Mouse (Mus musculus) heart, postnatal 36 days (tissue): ENCODE results near the gene Colgalt2. TPM values are rescaled to one million over a fixed set of nuclear protein-coding genes. Genes with fewer than 3 reads are reported as not detected.

Experiments used
- DNase-seq, 2 experiments: peaks; one replicate each; pipeline ENCODE4 v3.0.0; 2021 to 2022
- intact Hi-C: fragments of 180-260 bp; cut with DNase I; formaldehyde crosslinking; loops from one replicate; pipeline ENCODE4 v1.15.1; 2025
- total RNA-seq, 2 experiments: library from RNA; stranded (reverse); gene quantifications; 2 replicates each; pipeline ENCODE4 v1.2.3; 2021

Colgalt2 gene
- total RNA-seq, 2 experiments from 2014 or later: 3.3 to 3.7 TPM

DNA sequence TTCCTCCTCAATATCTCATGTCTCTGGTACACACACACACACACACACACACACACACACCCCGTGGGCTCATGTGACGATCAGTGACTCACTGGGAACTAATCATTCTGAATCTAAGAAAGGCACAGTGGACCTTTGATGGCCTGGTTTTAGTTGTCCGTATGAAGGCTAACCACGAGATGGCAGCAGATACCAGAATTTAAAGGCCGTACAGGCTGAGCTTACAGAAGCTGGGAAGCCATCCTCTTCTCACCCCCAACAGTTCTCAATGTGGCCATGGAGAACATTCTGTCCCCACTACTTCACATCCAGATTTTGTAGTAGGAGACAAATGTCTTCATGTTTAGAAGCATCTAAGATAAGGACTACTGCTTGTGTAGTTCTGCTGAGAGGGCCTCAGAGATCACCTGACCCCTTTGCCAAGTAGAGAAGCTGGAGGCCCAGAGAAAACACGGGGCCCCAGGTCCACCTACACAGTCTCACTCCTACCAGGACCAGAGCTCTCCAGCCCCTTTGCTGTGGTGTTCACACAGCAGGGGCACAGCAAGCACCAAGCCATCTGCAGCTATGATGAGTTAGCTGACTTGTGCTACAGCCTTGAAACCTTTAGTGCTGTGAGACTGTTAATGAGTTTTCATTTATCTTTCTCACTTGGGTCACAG, 125.5 kb downstream of the Colgalt2 start:
- intact Hi-C loops: loop anchor here (1.0 to 5.0 kb wide), 4 partner anchors 158 to 377 kb away; partner anchors contain the start of genes Arpc5, Rgl1 and Smg7
- DNase-seq: peak; percentile 74 to 79

DNA sequence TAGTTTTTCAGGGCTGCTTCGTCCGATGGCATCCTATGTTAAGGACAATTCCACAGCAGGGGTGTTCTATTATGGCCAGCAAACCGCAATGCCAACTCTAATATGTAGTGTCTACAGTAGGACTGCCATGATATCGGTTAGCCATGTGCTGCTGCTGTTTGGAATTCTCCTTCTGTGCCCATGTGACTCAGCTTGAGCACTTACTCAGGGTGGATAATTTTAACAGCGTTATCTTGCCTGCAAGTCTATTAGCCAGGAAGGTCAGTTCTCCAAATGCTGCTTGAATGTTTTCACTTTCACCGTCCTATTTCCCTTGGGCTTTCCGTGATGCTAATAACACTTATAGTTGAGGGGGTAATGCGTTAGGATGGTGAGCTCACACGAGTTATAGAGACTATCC, 126.5 kb downstream of the Colgalt2 start:
- DNase-seq: no peak
- intact Hi-C loops: no loop called here

DNA sequence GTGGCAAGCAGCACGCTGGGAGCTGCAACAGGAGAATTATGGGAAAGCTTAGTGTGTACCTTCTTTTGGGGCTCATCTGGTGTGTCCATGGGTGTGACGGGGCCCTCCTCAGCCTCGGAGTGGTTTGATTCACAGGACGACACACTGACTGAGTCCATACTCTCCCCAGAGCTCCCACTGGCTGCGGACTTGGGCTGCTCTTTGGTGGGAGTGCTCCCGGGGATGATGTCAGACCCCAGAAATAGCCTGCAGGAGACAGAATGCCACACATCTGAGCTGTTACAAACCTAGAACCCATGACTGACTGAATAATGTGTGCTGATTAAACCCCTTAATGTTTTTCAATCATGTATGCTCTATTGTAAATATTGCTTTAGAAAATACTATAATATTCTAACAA, 128.6 kb downstream of the Colgalt2 start:
- no peak for DNase-seq
- intact Hi-C loops: no loop called here

DNA sequence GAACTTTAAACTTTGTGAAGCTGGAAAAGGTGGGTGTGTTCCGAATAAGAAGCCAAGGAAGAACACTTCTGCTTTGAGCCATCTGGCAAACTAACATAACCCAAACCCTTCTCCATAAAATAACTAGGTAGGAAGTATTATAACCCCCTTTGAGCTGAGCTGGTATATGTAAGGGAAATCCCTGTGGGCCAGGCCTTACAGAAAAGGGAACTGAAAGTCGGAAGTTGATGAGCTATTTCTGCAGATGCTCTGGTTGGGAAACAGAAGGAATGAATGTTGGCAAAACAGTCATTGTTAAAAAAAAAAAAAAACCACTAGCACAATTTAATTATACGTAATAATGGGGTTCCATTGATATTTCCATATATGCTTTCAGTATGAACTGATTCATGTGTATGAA, 129.1 kb downstream of the Colgalt2 start:
- DNase-seq: no peak
- intact Hi-C loops: no loop called here

DNA sequence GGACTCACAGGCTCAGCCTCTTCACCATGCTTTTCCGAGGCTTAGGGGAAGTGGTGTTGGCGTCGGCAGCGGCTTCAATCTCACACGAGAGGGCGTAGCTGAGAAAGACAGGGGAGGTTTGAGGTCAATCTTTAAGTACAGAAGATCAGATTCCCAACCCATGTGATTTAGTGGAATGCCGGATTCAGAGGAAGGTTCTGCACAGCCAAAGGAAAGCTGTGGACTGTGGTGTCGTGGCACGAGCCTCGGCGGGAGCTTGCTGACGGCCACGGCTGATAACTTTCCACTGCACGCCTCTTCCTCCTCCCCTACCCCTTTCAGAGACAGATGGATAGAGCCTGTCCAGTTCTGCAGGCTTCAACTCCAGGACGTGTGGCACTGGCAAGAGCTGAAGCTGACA, 131.9 kb downstream of the Colgalt2 start:
- peak; percentile 27 to 51 for DNase-seq
- intact Hi-C loops: loop anchor here (2.0 kb wide), 1 partner anchor 93 kb away; no protein-coding TSS in a partner anchor

DNA sequence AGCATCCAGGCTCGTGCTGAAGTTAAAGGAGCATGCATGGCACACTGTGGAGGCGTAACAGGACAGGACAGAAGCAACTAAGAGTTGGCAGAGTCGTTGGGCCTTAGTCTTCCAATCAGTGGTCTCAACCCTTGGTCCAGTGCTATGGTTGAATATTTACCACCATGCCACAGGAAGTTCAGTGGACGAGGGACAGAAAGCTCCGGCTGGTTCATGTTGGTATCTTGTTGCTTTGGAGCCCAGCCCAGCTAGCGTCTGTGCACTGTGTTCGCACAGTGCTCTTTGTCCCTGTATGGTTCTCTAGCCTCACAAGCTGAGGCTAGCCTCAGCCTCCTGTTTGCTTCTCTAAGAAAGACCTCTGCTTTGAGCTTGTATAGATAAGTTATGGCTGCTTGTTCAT, 134.9 kb downstream of the Colgalt2 start:
- no peak for DNase-seq
- intact Hi-C loops: no loop called here

DNA sequence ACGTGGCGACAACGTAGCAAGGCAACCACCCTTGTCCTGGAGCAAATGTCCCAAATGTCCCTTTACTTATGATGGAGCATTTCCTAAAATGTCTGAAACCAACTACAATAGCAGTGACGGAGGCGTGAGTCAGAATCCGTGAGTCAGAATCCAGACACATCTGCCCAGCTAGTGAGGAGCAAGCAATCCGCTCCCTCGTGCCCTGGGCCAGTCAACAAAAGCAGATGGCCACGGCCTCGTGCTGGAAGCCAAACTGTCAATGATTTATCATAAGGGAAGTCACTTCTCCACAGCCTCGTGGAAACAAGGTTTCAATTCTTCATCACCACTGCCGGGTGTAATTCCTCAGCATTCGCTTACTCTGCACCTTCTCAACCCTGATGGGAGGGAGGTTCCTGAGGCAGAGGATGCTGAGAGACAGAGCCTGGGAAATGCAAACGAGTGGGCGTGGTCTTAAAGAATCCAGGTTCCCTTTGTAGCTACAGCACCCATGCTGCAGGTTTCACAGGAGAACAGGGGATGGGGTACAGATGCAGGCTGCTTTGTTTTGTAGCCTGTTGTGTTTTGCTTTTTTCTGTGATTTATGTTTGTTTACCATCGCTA, 136.9 kb downstream of the Colgalt2 start:
- no peak for DNase-seq
- intact Hi-C loops: no loop called here

DNA sequence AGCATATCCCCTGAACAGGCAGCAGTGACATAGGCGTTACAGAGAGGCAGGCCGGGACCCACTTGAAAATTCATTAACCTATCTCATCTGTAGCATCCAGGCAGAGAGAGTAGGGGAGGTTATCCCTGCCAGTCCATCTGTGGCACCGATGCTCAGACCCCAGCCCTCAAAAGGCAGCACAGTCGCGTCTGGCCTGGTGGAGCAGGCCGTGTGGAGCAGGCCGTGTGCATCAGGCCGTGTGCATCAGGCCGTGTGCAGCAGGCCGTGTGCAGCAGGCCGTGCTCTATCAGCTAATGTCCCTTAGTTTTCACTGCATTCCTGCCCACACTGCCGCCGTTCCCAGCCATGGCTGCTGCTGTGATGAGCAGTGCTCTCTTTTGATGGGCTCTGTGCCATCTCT, 137.6 kb downstream of the Colgalt2 start:
- DNase-seq: no peak
- intact Hi-C loops: no loop called here

DNA sequence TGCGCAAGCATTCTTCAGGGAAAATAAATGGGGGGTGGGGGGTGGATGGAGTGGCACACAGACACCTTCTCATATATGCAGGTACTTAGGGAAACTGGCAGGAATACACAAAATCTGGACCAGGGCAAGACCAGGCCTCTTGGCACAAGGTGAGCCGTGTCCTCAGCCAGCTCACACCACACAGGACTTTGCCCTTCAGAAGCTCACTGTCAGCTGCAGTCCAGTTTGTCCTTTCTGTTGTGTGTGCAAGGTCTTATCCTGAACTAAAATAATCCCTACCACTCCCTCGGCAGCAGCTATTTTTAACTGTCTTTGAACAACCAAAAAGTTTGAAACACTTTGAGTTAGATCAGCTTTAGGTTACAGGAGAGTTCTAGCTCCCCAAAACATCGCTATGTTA, 139.2 kb downstream of the Colgalt2 start:
- intact Hi-C loops: no loop called here
- no peak for DNase-seq

DNA sequence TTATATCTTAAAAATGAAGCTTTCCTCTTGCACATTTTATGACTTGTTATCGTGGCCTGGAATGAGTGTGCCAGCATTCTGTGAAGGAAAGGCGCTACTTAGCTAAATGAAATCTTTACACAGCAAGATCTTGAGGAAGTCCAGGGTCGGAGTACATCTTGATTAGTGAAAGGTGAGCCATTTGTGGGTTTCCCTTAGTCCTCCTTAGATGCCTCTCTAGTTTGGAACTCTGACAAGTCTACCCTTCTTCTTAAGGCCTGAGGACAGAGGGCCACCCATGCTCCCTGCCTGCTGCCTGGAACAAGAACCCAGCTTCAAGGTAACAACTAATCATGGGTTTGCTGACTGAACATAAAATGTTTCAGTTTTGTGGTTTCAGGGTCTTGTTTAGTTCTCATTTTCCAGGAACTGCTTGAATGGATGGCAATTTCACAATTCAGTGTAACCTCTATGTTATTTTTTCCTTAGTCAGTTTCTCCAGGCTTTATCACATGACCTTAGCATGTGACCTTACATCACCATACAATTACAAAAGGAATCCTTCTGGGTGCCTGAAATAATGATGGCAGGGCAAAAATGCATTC, 140.8 kb downstream of the Colgalt2 start:
- intact Hi-C loops: no loop called here
- no peak for DNase-seq

DNA sequence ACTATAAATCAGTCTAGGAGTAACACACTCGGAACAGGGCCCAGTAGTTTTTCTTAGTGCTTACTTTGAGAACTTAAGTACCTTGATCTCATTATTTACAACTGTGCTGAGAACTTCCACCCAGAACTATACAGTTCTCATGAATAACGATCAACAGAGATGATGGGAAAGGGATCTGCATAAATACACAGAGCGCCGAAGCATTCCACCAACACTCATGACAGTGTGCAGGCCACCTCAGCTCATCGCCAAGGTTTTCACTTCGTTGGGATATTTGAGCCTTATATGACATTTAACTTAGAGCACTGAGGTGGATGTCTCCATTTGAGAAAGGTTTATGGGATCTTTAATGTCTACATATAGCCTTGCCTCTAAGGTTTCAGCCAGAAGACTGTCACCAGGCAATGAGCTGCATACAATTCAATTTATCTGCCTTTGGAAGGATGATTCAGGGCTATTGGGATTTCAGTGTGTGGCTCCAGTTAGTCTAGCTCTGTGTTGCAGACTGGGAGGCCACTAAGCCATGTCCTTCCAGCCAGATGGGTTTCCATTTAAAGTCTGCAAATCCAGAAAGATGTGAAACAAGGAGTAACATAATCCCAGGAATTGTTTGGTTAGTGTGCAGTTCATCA, 143.2 kb downstream of the Colgalt2 start:
- DNase-seq: no peak
- intact Hi-C loops: no loop called here

DNA sequence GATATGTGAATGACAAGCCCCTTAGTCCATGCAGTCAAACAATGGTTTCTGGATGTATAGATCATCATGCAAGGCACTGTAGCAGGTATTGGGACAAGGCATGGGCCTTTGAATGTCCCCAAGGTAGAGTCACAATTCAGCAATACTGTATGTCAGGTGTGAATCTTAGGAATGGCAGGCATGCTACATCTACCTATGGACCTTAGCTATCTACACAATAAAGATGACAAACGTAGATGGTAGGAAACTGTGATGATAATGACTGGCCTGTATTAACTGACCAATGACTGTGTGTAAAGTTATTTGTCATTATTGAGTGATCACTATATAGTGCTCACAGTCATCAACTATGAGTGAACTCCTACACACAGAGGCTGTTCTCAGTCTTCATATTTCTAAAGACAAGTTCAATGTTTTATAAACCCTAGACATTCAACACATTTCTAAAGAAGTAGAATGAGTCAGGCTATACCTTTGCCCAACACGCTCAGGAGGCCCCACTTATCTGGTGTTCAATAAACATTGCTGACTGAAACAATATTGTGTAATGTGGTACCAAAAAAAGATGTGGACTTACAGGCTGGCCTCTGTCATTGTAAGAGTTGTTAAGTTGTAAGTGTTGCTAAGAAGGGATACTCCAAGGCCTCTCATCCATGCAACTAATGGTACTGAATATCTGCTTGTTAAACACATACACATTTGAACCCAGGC, 144.0 kb downstream of the Colgalt2 start:
- no peak for DNase-seq
- intact Hi-C loops: no loop called here

DNA sequence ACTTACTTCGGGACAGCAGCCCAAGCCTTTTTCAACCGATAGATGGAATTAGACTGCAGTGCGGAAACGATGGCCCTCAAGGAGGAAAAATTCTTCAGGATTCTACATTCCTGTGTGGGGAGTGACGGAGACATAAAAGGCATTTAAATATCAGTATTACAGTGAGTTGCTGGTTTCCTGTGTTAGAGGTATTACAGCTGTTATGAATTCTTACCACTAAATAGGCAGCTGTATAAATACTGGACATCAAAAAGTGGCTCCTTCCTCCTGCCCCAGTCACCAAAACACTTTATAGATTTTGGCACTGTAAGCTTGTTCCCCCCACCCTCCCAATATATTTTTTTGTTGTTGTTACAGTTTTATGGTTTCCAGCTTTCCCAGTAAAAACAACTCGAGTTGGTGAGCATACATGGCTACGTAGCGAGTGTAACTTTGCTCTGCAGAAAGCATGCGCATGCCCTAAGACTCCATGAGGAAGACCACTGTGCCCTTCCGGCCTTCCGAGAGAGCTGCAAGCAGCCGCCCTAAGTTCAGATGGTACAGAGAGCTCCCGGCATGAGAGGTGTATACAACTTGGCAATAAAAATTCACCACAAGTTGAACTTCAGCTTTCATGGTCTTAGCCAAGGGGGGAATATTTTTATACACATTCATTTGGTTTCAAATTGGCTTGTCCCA, 149.6 kb downstream of the Colgalt2 start:
- no peak for DNase-seq
- intact Hi-C loops: no loop called here

DNA sequence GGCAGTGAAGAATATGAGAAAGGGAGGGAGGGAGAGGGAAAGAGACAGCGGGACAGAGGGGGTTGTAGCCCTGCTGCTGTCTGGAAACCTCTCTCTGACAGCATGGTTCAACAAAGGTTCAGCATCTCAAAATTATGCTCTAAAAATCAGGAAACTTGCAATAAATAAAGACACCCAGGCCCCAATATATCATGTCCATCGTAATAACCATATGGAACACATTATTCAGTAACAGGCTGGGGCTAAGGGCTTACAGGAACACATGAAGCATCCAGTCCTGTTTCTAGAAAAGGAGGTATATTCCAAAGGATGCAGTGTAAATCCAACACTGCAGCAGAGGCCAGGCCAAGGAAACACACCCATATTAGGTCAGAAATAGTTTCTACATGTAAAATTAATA, 150.9 kb downstream of the Colgalt2 start:
- intact Hi-C loops: no loop called here
- no peak for DNase-seq

DNA sequence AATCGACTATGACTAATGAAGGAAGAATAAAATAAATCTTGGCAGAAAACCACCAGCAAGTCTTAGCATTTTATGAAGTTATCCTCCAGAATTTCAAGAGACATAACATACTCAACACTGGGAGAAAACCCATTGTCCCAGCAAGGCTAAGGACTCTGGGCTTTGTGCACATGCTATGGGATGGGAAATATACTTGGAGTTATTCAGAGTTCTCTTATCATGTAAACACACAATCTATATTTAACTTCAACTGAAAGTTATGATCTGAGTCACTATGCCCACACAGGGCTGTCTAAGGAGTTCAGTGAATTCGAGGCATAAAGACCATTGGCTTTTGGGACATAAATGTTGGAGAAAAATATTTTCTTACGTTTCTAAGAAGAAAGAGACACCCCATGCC, 151.3 kb downstream of the Colgalt2 start:
- intact Hi-C loops: no loop called here

DNA sequence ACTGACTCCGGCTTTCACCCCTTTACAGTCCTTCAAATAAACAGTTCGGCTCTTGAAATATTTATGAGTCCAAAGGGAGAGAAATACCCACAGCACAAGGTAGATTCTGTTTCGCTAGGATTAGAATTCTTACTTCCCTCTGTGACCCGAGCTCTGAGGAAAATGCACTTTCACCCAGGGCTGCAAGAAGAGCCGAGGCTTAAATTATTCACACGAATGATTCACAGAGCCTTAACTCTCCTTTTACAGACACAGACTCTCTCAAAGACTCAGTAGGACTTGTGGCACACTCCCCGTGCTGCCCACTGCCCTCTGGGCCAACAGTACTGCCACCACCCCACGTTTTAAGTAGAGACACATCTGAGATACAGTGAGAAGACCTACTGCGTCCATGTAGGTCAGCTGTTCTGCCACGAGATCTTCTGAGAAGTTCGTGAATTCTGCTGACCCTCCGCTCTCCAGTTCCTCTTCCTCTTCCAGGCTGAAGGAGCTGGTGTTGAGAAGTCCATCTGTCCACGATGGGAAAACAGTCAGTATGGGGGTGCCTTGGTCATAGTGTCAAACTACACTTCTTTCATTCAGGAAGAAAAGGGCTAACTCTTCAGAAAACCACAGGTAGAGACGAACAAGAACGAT, 154.4 kb downstream of the Colgalt2 start:
- no peak for DNase-seq
- intact Hi-C loops: no loop called here

More for the DNA sequence above, 151.3 kb downstream of the Colgalt2 start:
- no peak for DNase-seq

DNA sequence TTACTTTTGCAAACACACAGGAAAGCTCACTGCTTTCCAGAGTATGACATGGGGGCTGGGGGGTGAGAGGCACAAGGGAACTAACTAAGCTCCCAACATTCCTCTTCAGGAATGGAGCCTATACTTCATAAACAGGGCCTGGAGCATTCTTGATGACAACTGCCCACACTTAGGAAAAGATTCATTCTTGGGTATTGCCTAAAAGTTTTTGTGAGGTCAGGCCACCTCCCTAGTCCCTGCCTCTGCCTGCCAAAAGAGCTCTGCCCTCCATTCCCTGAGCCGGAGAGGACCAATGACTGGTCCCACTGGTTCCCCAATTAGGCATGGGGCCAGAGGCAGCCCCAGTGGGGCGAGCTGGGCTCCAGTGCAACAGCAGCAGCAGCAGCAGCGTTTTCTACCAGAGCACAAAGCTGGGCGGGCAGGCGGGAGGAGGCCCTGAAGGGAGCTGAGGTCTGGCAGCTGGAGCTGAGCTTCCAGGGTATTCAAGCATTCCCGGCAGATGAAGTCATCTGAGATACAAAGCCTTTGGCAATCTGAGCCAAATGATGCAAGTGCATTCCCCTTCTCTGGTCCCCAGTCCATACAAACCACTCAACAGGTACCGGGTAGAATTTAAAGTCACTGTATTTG, 156.4 kb downstream of the Colgalt2 start:
- peak; percentile 67 to 82 for DNase-seq
- intact Hi-C loops: loop anchor here (1.0 to 2.0 kb wide), 2 partner anchors 51 to 69 kb away; no protein-coding TSS in a partner anchor

DNA sequence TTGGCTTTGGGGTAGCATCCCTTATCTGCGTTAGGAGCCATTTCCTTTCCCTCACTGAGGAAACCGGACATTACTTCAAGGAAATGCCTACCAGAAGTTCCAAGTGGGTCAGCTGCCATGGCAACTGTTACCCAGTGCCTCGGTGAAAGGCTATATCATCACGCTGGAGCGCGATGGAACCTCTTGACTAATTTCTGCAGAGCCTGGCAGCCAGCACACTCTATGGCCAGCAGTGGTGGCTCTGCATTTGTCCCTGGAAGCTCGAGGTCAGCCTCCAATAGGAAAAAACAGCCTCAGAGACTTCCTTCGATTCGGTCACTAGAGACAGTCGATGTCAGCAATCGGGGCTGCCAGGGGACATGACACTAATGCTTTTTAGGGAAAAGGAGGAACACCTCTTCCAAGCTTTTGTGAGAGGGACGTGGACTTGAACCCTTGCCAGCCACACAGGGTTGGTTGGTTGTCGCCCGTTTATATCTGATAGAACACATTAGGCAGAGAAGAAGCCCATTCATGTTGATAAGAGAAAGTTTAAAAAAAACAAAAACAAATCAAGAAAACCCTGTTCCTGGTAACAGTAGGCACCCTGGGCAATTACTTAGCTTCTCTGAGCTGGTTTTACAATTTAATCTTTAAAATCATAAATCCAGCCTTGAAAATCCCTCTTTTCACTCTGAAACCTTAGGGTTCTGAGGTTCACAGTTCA, 157.1 kb downstream of the Colgalt2 start:
- intact Hi-C loops: loop anchor here (1.0 to 2.0 kb wide), 2 partner anchors 50 to 69 kb away; no protein-coding TSS in a partner anchor
- peak; percentile 50 to 72 for DNase-seq
